Mouse (Mus musculus) adrenal gland, adult (tissue): Measurements from ENCODE around the gene Hepacam.

Experiments
- DNase-seq, 2 experiments: peaks; one replicate each; pipeline ENCODE4 v3.0.0; 2022 to 2023; ENCODE audit warnings: low spot score in 1 of 2; ENCODE audit not compliant: inconsistent age in 2 of 2

The Hepacam gene

GRCm38 (mm10) chr9:37367301-37368080, at the start of gene Hepacam:
TSS of gene Hepacam (plus strand) at chr9:37367351.
- no peak for DNase-seq

- DNase-seq, result peak in 1 of 2 experiments; percentile 59
These were observed 37.7 kb upstream of the Hepacam start for GRCm38 (mm10) chr9:37329456-37329855.

- no peak for DNase-seq
These were observed 21.7 kb upstream of the Hepacam start for GRCm38 (mm10) chr9:37345406-37345805.

GRCm38 (mm10) chr9:37347184-37347987, 19.8 kb upstream of the Hepacam start:
- DNase-seq, result no peak

DNA sequence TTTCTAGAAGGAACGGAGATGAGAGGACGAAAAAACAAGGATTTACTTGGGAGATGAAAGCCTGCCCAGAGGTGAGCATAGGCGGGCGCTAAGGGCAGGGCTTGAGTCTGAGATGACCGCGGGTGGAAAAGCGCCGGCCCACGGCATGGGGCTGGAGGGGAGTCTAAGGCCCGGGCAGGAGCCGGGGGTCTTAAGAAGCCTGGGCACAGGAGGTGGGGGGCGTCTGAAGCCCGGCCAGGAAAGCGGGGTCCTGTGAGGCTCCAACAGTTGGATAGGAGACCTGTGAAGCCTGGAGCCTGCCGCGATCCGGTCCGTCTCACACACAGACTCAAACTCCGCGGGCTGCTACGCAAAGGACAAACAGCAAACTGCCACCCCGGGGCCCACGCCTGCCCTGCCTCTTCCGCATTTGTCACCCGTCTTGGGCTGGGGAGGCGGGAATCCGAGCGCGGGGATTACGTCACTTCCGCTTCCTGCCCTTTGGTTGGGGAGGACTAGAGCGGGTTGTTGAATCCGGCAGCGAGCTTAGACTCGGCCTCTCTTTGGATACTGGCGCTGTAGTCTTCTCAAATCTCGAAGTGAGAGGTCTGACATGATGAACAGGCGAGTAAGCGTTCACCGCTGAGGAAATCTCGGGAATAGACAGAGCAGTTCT, 19.0 kb upstream of the Hepacam start, which contains the start of gene Ccdc15:
Gene Ccdc15 (minus strand): TSS at position 445 of the 655 bp plus-strand sequence.
- DNase-seq, result peak; percentile 98 to 99

GRCm38 (mm10) chr9:37349050-37349449, 18.1 kb upstream of the Hepacam start:
- no peak for DNase-seq

DNA sequence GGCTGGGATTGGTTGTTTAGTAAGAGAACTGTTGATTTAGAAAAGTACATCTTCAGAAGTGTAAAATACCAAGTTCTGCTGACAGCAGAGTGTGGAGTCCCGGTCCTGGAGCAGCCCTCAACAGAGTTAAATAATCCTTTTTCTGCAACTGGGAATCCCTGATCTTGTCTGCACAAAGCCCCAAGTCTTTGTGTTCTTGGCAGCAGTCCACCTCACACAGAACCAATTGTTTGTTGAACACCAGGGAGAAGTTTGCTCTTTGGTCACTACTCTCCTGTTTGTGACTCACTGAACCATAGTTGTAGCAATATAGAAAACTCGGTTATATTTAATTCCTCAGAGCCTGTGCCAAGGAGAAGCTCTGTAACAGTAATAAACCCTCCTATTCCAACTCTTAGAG, 15.9 kb upstream of the Hepacam start:
- no peak for DNase-seq

- DNase-seq, result no peak
These were observed 12.7 kb upstream of the Hepacam start for GRCm38 (mm10) chr9:37354485-37354884.

DNA sequence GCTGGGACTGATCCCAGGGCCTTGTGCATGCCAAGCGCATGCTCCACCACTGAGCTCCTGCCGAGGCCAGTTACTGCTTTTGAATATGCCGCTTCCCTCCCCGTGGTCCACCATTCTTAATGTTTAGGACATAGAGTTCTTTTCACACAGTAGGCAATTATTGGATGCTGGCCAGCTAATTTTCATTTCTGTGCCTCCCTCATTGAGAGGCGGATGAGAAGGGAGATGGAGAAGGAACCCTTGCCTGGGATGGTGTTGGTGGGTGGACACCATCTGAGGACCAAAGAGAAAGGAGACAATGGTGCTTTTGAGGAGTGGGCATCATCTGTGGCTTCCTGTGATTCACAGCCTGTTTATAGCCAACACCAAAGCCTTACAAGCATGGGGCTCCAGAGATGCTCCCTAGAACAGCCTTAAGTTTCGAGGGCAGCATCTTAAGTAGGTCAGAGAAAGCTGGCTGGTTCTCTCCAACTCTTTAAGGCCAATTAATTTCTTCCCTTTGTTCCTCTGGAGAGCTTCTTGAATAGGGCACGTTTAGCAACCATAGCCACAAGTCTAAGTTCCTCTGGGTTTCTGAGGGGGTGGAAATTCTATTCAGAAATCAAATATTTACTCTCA, 8.3 kb upstream of the Hepacam start:
- no peak for DNase-seq

DNA sequence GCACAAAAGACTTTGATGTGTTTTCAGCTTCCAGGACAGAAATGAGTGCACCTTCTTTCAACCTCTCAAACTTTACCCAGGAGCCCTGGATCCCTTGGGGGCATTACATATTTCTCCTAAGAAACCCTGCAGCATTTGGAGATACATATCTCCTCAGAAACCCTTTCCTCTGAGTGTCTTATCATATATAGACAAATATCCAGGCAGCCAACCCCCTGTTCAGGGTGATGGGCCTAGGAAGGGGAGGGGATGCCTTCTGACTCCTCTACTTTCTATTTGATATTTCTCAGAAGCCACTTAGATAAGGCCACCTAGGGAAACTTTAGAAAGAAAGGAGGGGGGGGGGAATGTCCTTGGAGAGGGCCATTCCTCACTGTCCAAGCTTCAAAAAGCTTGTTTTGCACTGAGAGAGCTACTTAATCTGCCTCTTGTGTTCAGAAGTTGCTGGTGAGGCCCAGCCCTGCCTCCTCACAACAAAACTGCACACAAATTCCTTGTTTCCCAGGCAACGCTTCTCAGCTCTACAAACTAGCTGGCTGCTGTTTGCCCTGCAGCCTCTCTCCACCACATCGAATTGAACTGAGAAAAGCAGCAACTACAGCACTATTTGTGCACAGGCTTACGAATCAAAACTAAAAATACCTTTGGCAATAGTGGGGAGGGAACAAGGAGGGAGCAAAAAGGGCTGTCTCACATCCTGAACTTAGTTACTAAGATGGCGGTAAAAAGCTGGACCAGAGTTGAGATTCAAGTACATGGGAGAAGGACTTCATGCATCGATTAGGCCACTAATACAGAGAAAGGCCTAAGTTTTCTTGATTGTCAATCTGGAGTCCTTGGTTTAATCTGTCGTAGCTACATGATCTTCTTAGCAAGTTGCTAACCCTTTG, 7.6 kb upstream of the Hepacam start:
- peak; percentile 59 to 80 for DNase-seq

DNA sequence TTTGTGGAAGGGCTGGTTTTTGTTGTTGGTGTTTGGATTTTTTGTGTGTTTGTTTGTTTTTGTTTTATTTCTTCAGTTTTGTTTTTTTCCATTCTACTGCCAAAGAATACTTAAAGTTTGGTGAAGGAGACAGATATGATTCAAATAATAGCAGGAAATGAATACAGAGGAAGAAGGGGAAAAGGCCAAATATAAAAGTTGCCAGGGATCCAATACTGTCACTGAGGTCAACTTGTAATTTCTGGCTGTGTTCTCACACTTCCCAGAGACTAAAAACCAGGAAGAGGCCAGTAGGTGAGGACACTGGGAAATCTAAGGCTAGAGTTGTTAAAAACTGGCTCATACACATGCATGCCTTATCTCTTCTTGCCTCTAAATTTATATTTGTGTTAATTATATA, 5.1 kb upstream of the Hepacam start:
- peak in 1 of 2 experiments; percentile 44 for DNase-seq

DNA sequence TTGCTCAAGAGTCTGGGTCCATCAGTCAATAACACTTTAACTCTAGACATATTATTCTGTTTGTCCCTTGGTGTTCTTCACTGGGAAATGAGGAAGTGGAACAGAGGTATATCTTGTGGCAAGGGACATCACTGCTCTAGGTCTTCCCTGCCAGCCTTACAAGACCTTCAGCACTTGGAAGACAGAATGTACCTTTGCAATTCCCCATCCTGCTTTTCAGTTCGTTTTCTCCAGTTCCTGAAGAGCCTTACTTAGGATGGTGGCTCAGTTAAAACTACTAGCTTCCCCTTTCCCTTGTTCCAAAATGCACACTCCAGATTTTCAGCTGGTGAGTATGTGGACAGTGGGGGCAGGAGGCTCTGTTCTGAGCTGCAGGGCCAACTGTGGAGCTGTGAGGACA, 4.3 kb upstream of the Hepacam start:
- DNase-seq, result no peak

- DNase-seq, result no peak
These were observed 3.6 kb upstream of the Hepacam start for GRCm38 (mm10) chr9:37363551-37363950.

DNA sequence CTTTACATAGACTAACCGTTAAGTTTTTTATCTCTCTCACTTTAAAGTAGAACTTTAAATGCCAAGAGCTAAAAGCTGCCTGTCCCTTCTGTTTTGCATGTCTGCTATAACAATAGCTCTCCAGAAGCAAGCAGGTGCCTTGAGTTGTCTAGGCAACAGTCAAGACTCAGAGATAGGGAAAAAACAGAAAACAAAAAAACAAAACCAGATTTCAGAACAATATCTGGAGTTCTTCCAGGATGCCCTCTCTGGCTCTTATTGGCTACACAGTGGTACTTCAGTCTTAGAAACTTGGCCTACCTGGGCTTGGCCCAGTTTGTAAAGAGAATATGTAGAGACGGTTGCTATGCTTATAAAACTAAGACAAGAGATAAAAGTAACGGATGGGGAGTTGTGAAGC, 2.8 kb upstream of the Hepacam start:
- no peak for DNase-seq

DNA sequence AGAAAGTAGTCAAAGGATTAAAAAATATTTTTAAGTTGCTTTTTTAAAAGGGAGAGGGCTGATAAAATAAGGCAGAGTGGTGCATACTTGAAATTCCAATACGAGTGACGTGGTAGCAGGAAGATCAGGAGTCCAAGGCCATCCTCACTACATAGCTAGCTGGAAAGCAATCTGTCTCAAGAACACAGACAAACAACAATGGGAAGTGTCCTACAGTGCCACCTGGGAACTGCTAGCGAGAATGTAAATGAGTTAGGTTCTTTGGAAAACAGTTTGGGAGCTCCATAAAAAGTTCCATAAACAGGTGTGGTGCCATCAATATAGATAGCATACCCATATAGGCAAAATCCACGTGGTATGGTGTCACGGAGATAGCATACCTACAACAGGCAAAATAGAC, 1.4 kb upstream of the Hepacam start:
- DNase-seq, result peak; percentile 52 to 72

DNA sequence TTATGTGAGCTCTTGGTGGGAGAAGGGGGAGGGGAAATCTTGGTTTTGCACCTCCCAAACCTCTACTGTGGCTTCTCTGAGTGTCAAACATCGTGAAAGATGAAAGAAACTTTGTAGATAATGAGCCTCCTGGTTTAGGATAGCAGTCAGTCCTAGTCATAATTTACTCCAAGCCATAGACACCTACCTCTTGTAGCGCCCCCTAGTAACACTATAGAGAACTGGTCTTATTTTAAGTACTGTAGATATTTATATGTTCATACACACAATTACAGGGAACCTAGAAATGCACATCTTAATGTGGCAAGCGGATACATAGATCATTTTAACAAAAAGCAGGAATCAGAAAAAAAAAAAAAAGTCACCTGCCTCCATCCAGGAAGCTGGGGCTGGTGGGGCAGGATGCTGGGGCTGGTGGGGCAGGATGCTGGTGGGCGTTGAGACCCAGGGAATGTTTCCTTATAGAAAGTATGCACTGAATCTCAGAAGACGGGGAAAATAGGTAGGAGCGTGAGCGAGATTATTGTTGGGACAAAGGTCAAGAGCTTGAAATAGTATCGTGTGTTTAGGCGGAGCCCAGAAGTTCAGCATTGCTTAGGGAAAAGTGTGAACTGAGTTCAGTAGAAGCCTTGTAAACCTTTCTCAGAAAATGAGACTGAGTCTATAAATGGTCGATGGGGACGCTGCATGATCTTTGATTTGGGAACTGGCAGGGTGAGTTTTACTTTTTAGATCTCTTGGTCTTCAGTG, 1.1 kb downstream of the Hepacam start:
- no peak for DNase-seq

- DNase-seq, result peak in 1 of 2 experiments; percentile 67
These were observed 1.7 kb downstream of the Hepacam start for GRCm38 (mm10) chr9:37368860-37369259.

DNA sequence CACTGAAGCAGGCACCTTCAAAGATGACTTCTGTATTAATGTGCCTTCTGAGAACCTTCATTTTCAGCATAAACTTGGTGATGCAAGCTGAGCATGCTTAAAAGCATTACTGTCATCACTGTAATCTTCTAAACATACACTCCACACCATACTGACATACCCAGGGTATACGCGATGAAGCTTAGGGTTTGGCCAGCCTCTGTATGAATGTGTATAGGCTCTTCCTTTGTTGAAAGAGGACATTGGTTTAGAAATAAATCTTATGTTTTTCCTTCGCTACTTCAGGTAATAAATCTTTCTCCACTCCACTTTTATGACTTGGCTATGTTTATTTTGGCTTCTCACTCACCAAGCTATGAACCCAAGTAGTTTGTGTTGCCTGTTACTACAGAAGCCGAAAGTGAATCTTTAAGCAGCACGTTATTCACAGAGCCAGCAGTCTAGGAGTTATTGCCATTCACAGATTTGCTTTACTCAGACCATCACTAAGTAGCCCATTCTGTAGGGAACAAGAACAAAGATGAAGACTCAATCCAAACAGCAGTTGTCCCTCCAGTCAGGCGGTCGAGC, 4.2 kb downstream of the Hepacam start:
- no peak for DNase-seq

GRCm38 (mm10) chr9:37375718-37376117, 8.6 kb downstream of the Hepacam start:
- DNase-seq, result no peak
